ENCODE assay signal across 9 mouse cellular contexts in the genomic region with DNA sequence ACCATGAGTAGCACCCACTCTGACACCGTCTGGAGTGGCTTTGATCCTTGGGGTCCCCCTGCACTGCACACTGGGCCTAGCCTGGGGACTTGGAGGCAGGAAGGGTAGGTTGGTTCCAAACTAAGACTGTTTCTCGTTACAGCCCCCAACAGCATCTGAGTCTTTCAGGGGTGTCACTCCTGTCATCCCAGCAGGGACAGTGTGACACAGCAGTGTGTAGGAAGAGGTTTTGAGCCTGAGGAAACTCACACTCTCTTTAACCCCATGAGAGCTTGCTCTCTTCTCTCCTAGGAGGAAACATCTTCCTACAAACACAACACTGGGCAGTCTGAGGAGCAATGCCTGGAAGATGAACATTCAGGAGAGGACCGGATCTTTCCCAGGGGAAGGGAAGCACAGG.
A peak's percentile ranks its signal among the peaks of the same experiment; 100 is the strongest.
DNase-seq lines count a peak whose midpoint lies in the region; ATAC-seq lines count a peak whose summit lies in the region.
"Had no signal": no experiment of that assay in that cellular context is flagged by ENCODE, and none has a peak within 500 bp of the region (broad histone marks: within the 10 kb centered on the region; RNA-seq: fewer than 3 reads in every experiment).

No protein-coding gene starts in this region.

- ATAC-seq in forebrain, embryonic 12.5 days (ENCODE audit: low FRiP score), result no peak
- ATAC-seq in forebrain, embryonic 11.5 days (replicated peaks; ENCODE audit: low FRiP score), result no peak
- ATAC-seq in lung, embryonic 16.5 days (ENCODE audit: low read depth), result no peak
- no peak for ATAC-seq in intestine, embryonic 16.5 days
- ATAC-seq in stomach, embryonic 16.5 days (ENCODE audit: insufficient read depth, low FRiP score), result no peak

- H3K4me1 ChIP-seq in forebrain, embryonic 12.5 days, result peaks cover 12% of the 10 kb centered on the region
- 0 out of 2 replicates have a peak, but pooled peaks cover 2% of the 10 kb centered on the region for H3K4me1 ChIP-seq in forebrain, embryonic 11.5 days (replicated peaks; ENCODE audit: control insufficient read depth, insufficient read depth, low read length)
- H3K4me1 ChIP-seq in lung, embryonic 16.5 days (replicated peaks; ENCODE audit: control insufficient read depth, insufficient read depth, low read length), result peaks cover 26% of the 10 kb centered on the region
- H3K4me1 ChIP-seq in intestine, embryonic 16.5 days (ENCODE audit: control insufficient read depth, insufficient read depth, low read length), result peaks cover 20% of the 10 kb centered on the region
- H3K4me1 ChIP-seq in stomach, embryonic 16.5 days (ENCODE audit: control insufficient read depth, insufficient read depth, low read length), result peaks cover 29% of the 10 kb centered on the region

- WGBS in forebrain, embryonic 12.5 days, result 69% methylated on average over 3 of the region's 3 CpGs
- 58% methylated on average over 3 of the region's 3 CpGs for WGBS in forebrain, embryonic 11.5 days
- 66% methylated on average over 3 of the region's 3 CpGs for WGBS in lung, embryonic 16.5 days
- 76% methylated on average over 3 of the region's 3 CpGs for WGBS in intestine, embryonic 16.5 days
- WGBS in stomach, embryonic 16.5 days, result 58% methylated on average over 3 of the region's 3 CpGs

- H3K4me2 ChIP-seq in forebrain, embryonic 12.5 days, result no peak overlapping the region
- H3K4me2 ChIP-seq in forebrain, embryonic 11.5 days (ENCODE audit: low read depth, low read length, severe bottlenecking), result no peak overlapping the region
- no peak overlapping the region for H3K4me2 ChIP-seq in lung, embryonic 16.5 days (ENCODE audit: low read depth, low read length)
- no peak overlapping the region for H3K4me2 ChIP-seq in intestine, embryonic 16.5 days (ENCODE audit: low read depth, low read length)
- H3K4me2 ChIP-seq in stomach, embryonic 16.5 days (ENCODE audit: low read depth, low read length), result 0 out of 2 replicates have a peak overlapping the region, but pooled peaks have one; percentile 6
- H3K4me2 ChIP-seq: neural tube, embryonic 12.5 days had no signal

- no peak overlapping the region for H3K4me3 ChIP-seq in forebrain, embryonic 12.5 days (replicated peaks)
- no peak overlapping the region for H3K4me3 ChIP-seq in forebrain, embryonic 11.5 days (ENCODE audit: low read depth, low read length)
- no peak overlapping the region for H3K4me3 ChIP-seq in lung, embryonic 16.5 days (ENCODE audit: low read length)
- H3K4me3 ChIP-seq in intestine, embryonic 16.5 days (ENCODE audit: low read length), result no peak overlapping the region
- no peak overlapping the region for H3K4me3 ChIP-seq in stomach, embryonic 16.5 days (replicated peaks; ENCODE audit: low read length)
- H3K4me3 ChIP-seq: neural tube, embryonic 12.5 days had no signal

- peak overlapping the region; percentile 37; the same call in 1 of the 2 replicates for H3K27ac ChIP-seq in forebrain, embryonic 12.5 days
- no peak overlapping the region for H3K27ac ChIP-seq in forebrain, embryonic 11.5 days (ENCODE audit: low read depth, low read length)
- H3K27ac ChIP-seq in lung, embryonic 16.5 days (ENCODE audit: low read length), result peak overlapping the region; percentile 58
- H3K27ac ChIP-seq in intestine, embryonic 16.5 days (ENCODE audit: low read length), result 0 out of 2 replicates have a peak overlapping the region, but pooled peaks have one; percentile 38
- peak overlapping the region; percentile 89 for H3K27ac ChIP-seq in stomach, embryonic 16.5 days (ENCODE audit: low read length)
- H3K27ac ChIP-seq: neural tube, embryonic 12.5 days had no signal

- no peak for DNase-seq in forebrain, embryonic 11.5 days (ENCODE audit: low spot score)
- no peak for DNase-seq in lung, postnatal 25 days (ENCODE audit: low spot score)
- no peak for DNase-seq in layer of hippocampus, adult 11-12 months (ENCODE audit: low spot score)
- DNase-seq in frontal cortex, postnatal 10 days (ENCODE audit: low spot score in 2 of 2), result no peak

- 0 out of 2 replicates have a peak overlapping the region, but pooled peaks have one; percentile 18 for H3K9ac ChIP-seq in forebrain, embryonic 12.5 days
- H3K9ac ChIP-seq in forebrain, embryonic 11.5 days (ENCODE audit: low read length), result no peak overlapping the region
- H3K9ac ChIP-seq in lung, embryonic 16.5 days (ENCODE audit: low read length), result no peak overlapping the region; the same call in 1 of the 2 replicates
- no peak overlapping the region for H3K9ac ChIP-seq in intestine, embryonic 16.5 days (ENCODE audit: low read depth, low read length)
- H3K9ac ChIP-seq in stomach, embryonic 16.5 days (ENCODE audit: low read length), result peak overlapping the region; percentile 61
- H3K9ac ChIP-seq: neural tube, embryonic 12.5 days had no signal

- no peaks in the 10 kb centered on the region for H3K36me3 ChIP-seq in forebrain, embryonic 12.5 days (replicated peaks)
- H3K36me3 ChIP-seq in forebrain, embryonic 11.5 days (ENCODE audit: control insufficient read depth, insufficient read depth, low read length), result no peaks in the 10 kb centered on the region
- H3K36me3 ChIP-seq in lung, embryonic 16.5 days (ENCODE audit: control insufficient read depth, insufficient read depth, low read length), result no peaks in the 10 kb centered on the region
- no peaks in the 10 kb centered on the region for H3K36me3 ChIP-seq in intestine, embryonic 16.5 days (ENCODE audit: control insufficient read depth, insufficient read depth, low read length)
- H3K36me3 ChIP-seq in stomach, embryonic 16.5 days (ENCODE audit: control insufficient read depth, insufficient read depth, low read length), result no peaks in the 10 kb centered on the region
- H3K36me3 ChIP-seq: neural tube, embryonic 12.5 days had no signal

- H3K27me3 ChIP-seq in forebrain, embryonic 12.5 days, result 0 out of 2 replicates have a peak, but pooled peaks cover 8% of the 10 kb centered on the region
- no peaks in the 10 kb centered on the region for H3K27me3 ChIP-seq in forebrain, embryonic 11.5 days (ENCODE audit: control insufficient read depth, insufficient read depth, low read length)
- no peaks in the 10 kb centered on the region for H3K27me3 ChIP-seq in lung, embryonic 16.5 days (ENCODE audit: control insufficient read depth, insufficient read depth, low read depth, low read length)
- H3K27me3 ChIP-seq in intestine, embryonic 16.5 days (replicated peaks; ENCODE audit: control insufficient read depth, insufficient read depth, low read length), result no peaks in the 10 kb centered on the region
- H3K27me3 ChIP-seq in stomach, embryonic 16.5 days (ENCODE audit: control insufficient read depth, insufficient read depth, low read length), result no peaks in the 10 kb centered on the region
- H3K27me3 ChIP-seq: neural tube, embryonic 12.5 days had no signal

- H3K9me3 ChIP-seq in forebrain, embryonic 12.5 days, result no peaks in the 10 kb centered on the region
- H3K9me3 ChIP-seq in forebrain, embryonic 11.5 days (ENCODE audit: control insufficient read depth, low read length), result no peaks in the 10 kb centered on the region
- no peaks in the 10 kb centered on the region for H3K9me3 ChIP-seq in lung, embryonic 16.5 days (ENCODE audit: control insufficient read depth, low read length)
- H3K9me3 ChIP-seq in intestine, embryonic 16.5 days (ENCODE audit: control insufficient read depth, low read length), result no peaks in the 10 kb centered on the region
- H3K9me3 ChIP-seq in stomach, embryonic 16.5 days (replicated peaks; ENCODE audit: control insufficient read depth, low read length), result no peaks in the 10 kb centered on the region
- H3K9me3 ChIP-seq: neural tube, embryonic 12.5 days had no signal

Comparison
In these comparisons a context has a peak if more than half of its experiments do, and no peak if none do; other contexts are left out.
1. H3K9ac ChIP-seq: peak in forebrain, embryonic 12.5 days (single experiment) and stomach, embryonic 16.5 days (single experiment); none in forebrain, embryonic 11.5 days (single experiment), lung, embryonic 16.5 days (single experiment) and intestine, embryonic 16.5 days (single experiment).